Mouse (Mus musculus): ENCODE data around the gene Nfix.

Gene Nfix

GRCm38 (mm10) chr8:84799999-84800831, at the start of gene Nfix:
TSS of gene Nfix (minus strand) at chr8:84800344.
- Histone ChIP-seq H3K36me3 (ENCODE audit: control insufficient read depth, insufficient read depth, low read length, poor library complexity, severe bottlenecking) (no peaks in the 10 kb centered on the region), H3K27me3 (ENCODE audit: control insufficient read depth, insufficient read depth, low read length, poor library complexity, severe bottlenecking) (no peaks in the 10 kb centered on the region)
- DNase-seq (ENCODE audit: low read depth, low spot score), result peak; percentile 59

- peak; percentile 27 for DNase-seq (ENCODE audit: low read depth, low spot score)
- Histone ChIP-seq H3K27me3 (ENCODE audit: control insufficient read depth, insufficient read depth, low read length, poor library complexity, severe bottlenecking) (no peaks in the 10 kb centered on the region), H3K36me3 (ENCODE audit: control insufficient read depth, insufficient read depth, low read length, poor library complexity, severe bottlenecking) (peaks cover 18% of the 10 kb centered on the region)
These were observed 47.7 kb upstream of the Nfix start for GRCm38 (mm10) chr8:84847684-84848435.

- DNase-seq (ENCODE audit: low read depth, low spot score), result peak; percentile 100
- Histone ChIP-seq H3K36me3 (ENCODE audit: control insufficient read depth, insufficient read depth, low read length, poor library complexity, severe bottlenecking) (peaks cover 25% of the 10 kb centered on the region), H3K27me3 (ENCODE audit: control insufficient read depth, insufficient read depth, low read length, poor library complexity, severe bottlenecking) (no peaks in the 10 kb centered on the region)
These were observed 46.8 kb upstream of the Nfix start, which contains the start of gene Calr for GRCm38 (mm10) chr8:84846722-84847572. TSS of gene Calr (minus strand) at chr8:84846934.

DNA sequence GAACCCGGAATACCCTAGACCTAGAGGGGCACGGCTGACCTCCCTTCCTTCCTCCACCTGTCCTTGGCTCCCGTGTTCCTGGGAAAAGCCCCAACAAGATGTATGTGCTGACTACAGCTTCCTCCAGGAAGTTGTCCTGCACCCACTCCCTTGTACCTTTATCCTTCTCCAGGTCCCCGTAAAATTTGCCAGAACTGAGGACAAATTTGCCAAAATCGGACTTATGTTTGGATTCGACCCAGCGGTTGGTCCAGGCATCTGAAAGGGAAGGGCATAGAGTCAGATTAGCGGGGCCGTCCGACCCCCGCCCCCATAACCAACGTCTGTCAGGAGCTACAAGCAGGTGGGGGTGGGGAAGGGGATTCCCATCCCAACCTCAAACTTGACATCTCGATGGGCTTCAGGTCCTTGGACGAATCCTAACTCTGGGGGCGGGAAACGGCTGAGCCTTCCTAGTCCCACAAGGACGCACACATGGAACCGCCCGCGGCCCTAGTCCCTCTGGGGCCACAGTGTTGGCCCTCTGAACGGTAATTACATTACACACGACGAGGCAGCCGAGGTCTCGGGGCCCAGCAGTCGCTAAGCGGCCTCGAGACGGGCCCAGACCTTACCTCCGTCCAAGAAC, 46.1 kb upstream of the Nfix start:
- H3K27me3 ChIP-seq (ENCODE audit: control insufficient read depth, insufficient read depth, low read length, poor library complexity, severe bottlenecking), result no peaks in the 10 kb centered on the region
- DNase-seq (ENCODE audit: low read depth, low spot score), result no peak
- peaks cover 28% of the 10 kb centered on the region for H3K36me3 ChIP-seq (ENCODE audit: control insufficient read depth, insufficient read depth, low read length, poor library complexity, severe bottlenecking)

GRCm38 (mm10) chr8:84845355-84846093, 45.4 kb upstream of the Nfix start:
- peak; percentile 48 for DNase-seq (ENCODE audit: low read depth, low spot score)
- no peaks in the 10 kb centered on the region for H3K27me3 ChIP-seq (ENCODE audit: control insufficient read depth, insufficient read depth, low read length, poor library complexity, severe bottlenecking)
- peaks cover 28% of the 10 kb centered on the region for H3K36me3 ChIP-seq (ENCODE audit: control insufficient read depth, insufficient read depth, low read length, poor library complexity, severe bottlenecking)

DNA sequence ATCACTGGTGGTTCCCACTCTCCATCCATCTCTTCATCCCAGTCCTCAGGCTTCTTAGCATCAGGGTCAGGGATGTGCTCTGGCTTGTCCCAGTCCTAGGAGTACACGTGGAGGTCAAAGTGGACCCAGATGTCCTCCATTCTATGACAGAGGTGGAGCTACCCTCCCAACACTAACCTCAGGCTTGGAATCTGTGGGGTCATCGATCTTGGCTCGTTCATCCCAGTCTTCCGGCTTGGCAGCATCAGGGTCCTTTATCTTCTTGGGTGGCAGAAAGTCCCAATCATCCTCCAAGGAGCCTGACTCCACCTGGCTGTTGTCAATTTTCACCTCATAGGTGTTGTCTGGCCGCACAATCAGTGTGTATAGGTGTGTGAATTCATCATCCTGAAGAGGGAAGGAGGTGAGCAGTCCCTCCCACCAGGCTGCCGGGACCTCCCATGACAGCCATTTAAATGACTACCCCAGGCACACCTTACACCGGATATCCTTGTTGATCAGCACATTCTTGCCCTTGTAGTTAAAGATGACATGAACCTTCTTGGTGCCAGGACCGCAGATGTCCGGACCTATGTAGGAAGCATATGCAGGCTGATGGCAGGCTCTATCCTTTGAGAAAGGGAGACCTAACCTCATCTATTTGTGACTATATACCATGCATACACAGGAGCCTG, 44.4 kb upstream of the Nfix start:
- Histone ChIP-seq H3K27me3 (ENCODE audit: control insufficient read depth, insufficient read depth, low read length, poor library complexity, severe bottlenecking) (no peaks in the 10 kb centered on the region), H3K36me3 (ENCODE audit: control insufficient read depth, insufficient read depth, low read length, poor library complexity, severe bottlenecking) (peaks cover 28% of the 10 kb centered on the region)
- no peak for DNase-seq (ENCODE audit: low read depth, low spot score)

DNA sequence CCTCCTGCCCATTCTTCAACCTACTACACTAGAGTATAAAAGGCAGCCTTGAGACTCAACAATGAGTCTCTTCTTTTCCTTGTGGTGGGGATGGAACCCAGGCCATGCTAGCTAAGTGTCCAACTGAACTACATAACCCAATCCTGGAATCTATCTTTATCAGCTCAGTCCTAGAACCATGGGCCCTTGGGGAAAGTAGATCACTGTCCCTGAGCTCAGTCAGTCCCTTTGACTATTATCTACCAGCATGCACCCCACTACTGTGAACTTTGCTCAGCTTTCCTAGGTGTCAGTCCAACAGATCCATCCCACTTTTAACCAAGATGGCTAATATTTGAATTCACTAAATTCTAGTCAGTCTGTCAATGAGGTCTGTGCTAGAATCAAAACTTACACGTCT, 41.4 kb upstream of the Nfix start:
- DNase-seq (ENCODE audit: low read depth, low spot score), result no peak
- peaks cover 33% of the 10 kb centered on the region for H3K36me3 ChIP-seq (ENCODE audit: control insufficient read depth, insufficient read depth, low read length, poor library complexity, severe bottlenecking)
- no peaks in the 10 kb centered on the region for H3K27me3 ChIP-seq (ENCODE audit: control insufficient read depth, insufficient read depth, low read length, poor library complexity, severe bottlenecking)

DNA sequence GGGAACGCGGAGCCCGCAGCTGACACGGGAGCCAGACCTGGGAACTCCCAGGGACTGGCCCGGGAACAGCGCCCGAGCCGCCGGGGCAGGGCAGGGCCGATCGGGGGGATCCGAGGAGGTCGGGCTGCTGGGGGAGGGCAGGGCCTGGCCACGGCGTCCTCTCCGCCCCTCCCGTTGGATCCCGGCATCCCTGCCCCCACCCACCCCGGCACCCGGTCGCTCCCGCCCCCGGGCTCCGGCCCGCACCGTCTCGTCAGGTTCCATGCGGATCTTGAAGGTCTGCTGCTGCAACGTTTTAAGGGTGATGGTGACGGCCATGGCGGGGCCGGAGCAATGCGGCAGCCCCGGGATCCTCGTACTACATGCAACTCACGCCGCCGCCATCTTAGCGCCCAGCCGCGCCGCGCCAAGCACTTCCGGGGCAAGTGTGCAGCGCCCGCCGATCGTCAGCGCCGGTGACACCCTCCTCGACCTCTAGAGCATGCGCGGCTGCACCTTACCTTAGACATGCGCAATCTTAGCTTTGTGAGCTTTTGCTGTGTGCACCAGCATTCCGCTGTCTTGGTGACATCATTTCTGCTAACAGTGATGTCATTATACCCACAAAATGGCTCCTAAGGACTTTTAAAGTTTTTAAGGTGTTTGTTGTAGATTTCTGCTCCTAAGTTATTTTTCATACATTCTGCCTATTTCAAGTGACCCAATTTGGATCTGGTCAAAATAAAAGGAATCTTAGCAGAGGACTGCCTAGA, 40.3 kb upstream of the Nfix start, which contains the start of gene Rad23a:
Gene Rad23a (minus strand): TSS at position 418 of the 752 bp plus-strand sequence.
- DNase-seq (ENCODE audit: low read depth, low spot score), result peak; percentile 97
- H3K27me3 ChIP-seq (ENCODE audit: control insufficient read depth, insufficient read depth, low read length, poor library complexity, severe bottlenecking), result no peaks in the 10 kb centered on the region
- peaks cover 36% of the 10 kb centered on the region for H3K36me3 ChIP-seq (ENCODE audit: control insufficient read depth, insufficient read depth, low read length, poor library complexity, severe bottlenecking)

DNA sequence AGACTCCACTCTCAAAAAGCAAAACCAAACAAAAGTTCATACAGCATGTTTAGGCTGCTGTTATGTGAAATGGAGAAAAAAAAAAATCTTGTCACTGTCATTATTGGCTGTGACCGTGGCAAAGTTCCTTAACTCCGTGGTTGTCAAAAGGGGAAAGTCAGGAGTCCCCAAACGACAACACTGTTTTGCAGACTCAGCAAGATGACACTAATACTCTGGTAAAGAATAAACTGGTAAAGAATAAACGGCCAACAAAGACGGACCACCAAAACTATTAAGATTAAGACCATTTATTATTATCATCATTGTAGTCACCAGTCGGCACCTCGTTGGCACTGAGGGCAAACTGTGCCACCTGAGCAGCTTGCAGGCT, 39.7 kb upstream of the Nfix start:
- peaks cover 38% of the 10 kb centered on the region for H3K36me3 ChIP-seq (ENCODE audit: control insufficient read depth, insufficient read depth, low read length, poor library complexity, severe bottlenecking)
- no peak for DNase-seq (ENCODE audit: low read depth, low spot score)
- H3K27me3 ChIP-seq (ENCODE audit: control insufficient read depth, insufficient read depth, low read length, poor library complexity, severe bottlenecking), result no peaks in the 10 kb centered on the region

DNA sequence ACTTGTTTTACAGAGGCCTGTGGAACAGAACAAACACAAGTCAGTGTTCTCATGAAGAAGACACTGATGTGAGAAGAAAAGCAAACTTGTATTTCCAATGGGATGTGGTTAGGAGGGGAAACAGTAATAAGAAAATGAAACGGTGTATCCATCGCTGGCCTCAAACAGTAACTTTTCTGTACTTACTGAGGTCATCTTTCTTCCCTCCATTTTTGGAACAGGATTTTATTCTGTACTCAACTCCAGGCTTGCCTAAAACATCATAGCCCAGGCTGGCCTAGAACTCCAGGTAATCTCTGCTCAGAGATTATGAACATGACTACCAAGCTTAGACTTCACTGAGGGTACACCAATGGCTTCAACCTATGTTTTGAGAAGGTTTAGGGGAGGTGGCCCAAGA, 39.3 kb upstream of the Nfix start:
- Histone ChIP-seq H3K27me3 (ENCODE audit: control insufficient read depth, insufficient read depth, low read length, poor library complexity, severe bottlenecking) (no peaks in the 10 kb centered on the region), H3K36me3 (ENCODE audit: control insufficient read depth, insufficient read depth, low read length, poor library complexity, severe bottlenecking) (peaks cover 35% of the 10 kb centered on the region)
- DNase-seq (ENCODE audit: low read depth, low spot score), result no peak

- no peaks in the 10 kb centered on the region for H3K27me3 ChIP-seq (ENCODE audit: control insufficient read depth, insufficient read depth, low read length, poor library complexity, severe bottlenecking)
- no peak for DNase-seq (ENCODE audit: low read depth, low spot score)
- H3K36me3 ChIP-seq (ENCODE audit: control insufficient read depth, insufficient read depth, low read length, poor library complexity, severe bottlenecking), result peaks cover 29% of the 10 kb centered on the region
These were observed 38.4 kb upstream of the Nfix start for GRCm38 (mm10) chr8:84838513-84838912.

GRCm38 (mm10) chr8:84837912-84838470, 37.8 kb upstream of the Nfix start:
- no peak for DNase-seq (ENCODE audit: low read depth, low spot score)
- H3K27me3 ChIP-seq (ENCODE audit: control insufficient read depth, insufficient read depth, low read length, poor library complexity, severe bottlenecking), result no peaks in the 10 kb centered on the region
- H3K36me3 ChIP-seq (ENCODE audit: control insufficient read depth, insufficient read depth, low read length, poor library complexity, severe bottlenecking), result peaks cover 24% of the 10 kb centered on the region

All from splenic B cell, adult 2 months (primary cell).